ENCODE assay signal across 8 mouse cellular contexts in genomic region chr7:25477752-25478093, GRCm38 (mm10). TPM values are rescaled to one million over a fixed set of nuclear protein-coding genes. Genes with fewer than 3 reads are reported as not detected.
DNase-seq lines count a peak whose midpoint lies in the region; ATAC-seq and TF ChIP-seq lines count a peak whose summit lies in the region.
"Not testable (repeated sequence)": the region's sequence is repeated elsewhere in the genome, so short reads cannot be mapped to it uniquely, and the experiment has no call there.

No protein-coding gene starts in this region.

- not testable (repeated sequence) for H3K9ac ChIP-seq in CH12.LX (ENCODE audit: insufficient read depth, low read depth); embryonic facial prominence, embryonic 15.5 days; heart, embryonic 15.5 days; liver, postnatal 0 days (replicated peaks); stomach, postnatal 0 days (ENCODE audit: low read length)
- H3K9ac ChIP-seq in liver, adult 2 months (ENCODE audit: low read depth, low read length), result peak overlapping the region; percentile 56

- ATAC-seq in embryonic facial prominence, embryonic 15.5 days (ENCODE audit: insufficient number of reproducible peaks, low FRiP score, low TSS enrichment, low read depth), result 0 out of 2 replicates have a peak, but pooled peaks have one; percentile 51
- 0 out of 2 replicates have a peak, but pooled peaks have one; percentile 22 for ATAC-seq in heart, embryonic 15.5 days (replicated peaks; ENCODE audit: insufficient number of reproducible peaks, insufficient read depth, low FRiP score, low read depth)
- peak; percentile 32 for ATAC-seq in liver, postnatal 0 days
- ATAC-seq in megakaryocyte, adult 5-6 weeks (ENCODE audit: poor library complexity, severe bottlenecking), result peak; percentile 61
- ATAC-seq in stomach, postnatal 0 days (ENCODE audit: low FRiP score, low TSS enrichment), result peak; percentile 62

- DNase-seq in CH12.LX (ENCODE audit: extremely low read depth); liver, adult 2 months (ENCODE audit: extremely low read depth, low read depth, low spot score); liver, postnatal 0 days; stomach, postnatal 0 days (ENCODE audit: low spot score): not testable (repeated sequence)

- not testable (repeated sequence) for TF ChIP-seq EP300 in CH12.LX (IDR thresholded peaks at IDR 0.05; ENCODE audit: low read length); liver, postnatal 0 days (IDR thresholded peaks at IDR 0.05; ENCODE audit: low read depth); stomach, postnatal 0 days (optimal IDR thresholded peaks at IDR 0.05)

- H3K4me3 ChIP-seq in CH12.LX (replicated peaks in 1 of 3; ENCODE audit: low read depth in 2 of 3, low read length in 2 of 3, poor library complexity in 1 of 3); embryonic facial prominence, embryonic 15.5 days (replicated peaks); heart, embryonic 15.5 days; liver, adult 2 months (ENCODE audit: insufficient read depth, low read depth, low read length); liver, postnatal 0 days (ENCODE audit: low read depth, low read length); stomach, postnatal 0 days (ENCODE audit: low read depth, low read length): not testable (repeated sequence)
- peak overlapping the region; percentile 29; the same call in 1 of the 2 replicates for H3K4me3 ChIP-seq in small intestine, adult 2 months (ENCODE audit: low read depth, low read length)

- H3K36me3 ChIP-seq in CH12.LX (replicated peaks in 1 of 2; ENCODE audit: control insufficient read depth in 1 of 2, insufficient read depth in 1 of 2, low read length in 1 of 2), result peaks cover 0 to 14% of the 10 kb centered on the region in 2 experiments
- H3K36me3 ChIP-seq in embryonic facial prominence, embryonic 15.5 days; heart, embryonic 15.5 days; liver, adult 2 months (ENCODE audit: control insufficient read depth, insufficient read depth, low read length); liver, postnatal 0 days (replicated peaks; ENCODE audit: insufficient read depth, low read length); stomach, postnatal 0 days (ENCODE audit: control insufficient read depth, insufficient read depth, low read length): not testable (repeated sequence)
- peaks cover 22% of the 10 kb centered on the region for H3K36me3 ChIP-seq in small intestine, adult 2 months (ENCODE audit: control insufficient read depth, insufficient read depth, low read length)

- 72% methylated on average over 2 of the region's 2 CpGs for WGBS in embryonic facial prominence, embryonic 15.5 days
- WGBS in heart, embryonic 15.5 days, result 47% methylated on average over 2 of the region's 2 CpGs
- WGBS in liver, adult 2 months, result 39% methylated on average over 2 of the region's 2 CpGs
- 6% methylated on average over 1 of the region's 2 CpGs for WGBS in liver, postnatal 0 days (ENCODE audit: insufficient replicate concordance)
- 2% methylated on average over 2 of the region's 2 CpGs for WGBS in small intestine, adult 2 months
- 53% methylated on average over 1 of the region's 2 CpGs for WGBS in stomach, postnatal 0 days

- TF ChIP-seq CTCF in CH12.LX (conservative IDR thresholded peaks at IDR 0.05 in 1 of 2, IDR thresholded peaks at IDR 0.05 in 1 of 2; ENCODE audit: low read depth in 2 of 2, low read length in 2 of 2); liver, adult 2 months (IDR thresholded peaks at IDR 0.05; ENCODE audit: low read depth, low read length); liver, postnatal 0 days (IDR thresholded peaks at IDR 0.05; ENCODE audit: low read depth); small intestine, adult 2 months (IDR thresholded peaks at IDR 0.05; ENCODE audit: extremely low read depth, insufficient read length, insufficient replicate concordance, low read depth, low read length); stomach, postnatal 0 days (IDR thresholded peaks at IDR 0.05; ENCODE audit: low read depth): not testable (repeated sequence)

- not testable (repeated sequence) for H3K27me3 ChIP-seq in CH12.LX (replicated peaks); embryonic facial prominence, embryonic 15.5 days; heart, embryonic 15.5 days; liver, adult 2 months (ENCODE audit: control insufficient read depth, insufficient read depth, low read length); liver, postnatal 0 days (ENCODE audit: insufficient read depth, low read length); small intestine, adult 2 months (ENCODE audit: control insufficient read depth, insufficient read depth, low read length); stomach, postnatal 0 days (ENCODE audit: control insufficient read depth, insufficient read depth, low read length)

- TF ChIP-seq POLR2A in CH12.LX (IDR thresholded peaks at IDR 0.05; ENCODE audit: low read depth, low read length); liver, adult 2 months (IDR thresholded peaks at IDR 0.05; ENCODE audit: extremely low read depth, insufficient read depth, low read length); small intestine, adult 2 months (IDR thresholded peaks at IDR 0.05; ENCODE audit: low read depth, low read length): not testable (repeated sequence)

- TF ChIP-seq RAD21 in CH12.LX (IDR thresholded peaks at IDR 0.05; ENCODE audit: low read depth, low read length), result not testable (repeated sequence)

- in situ Hi-C loops in CH12.LX (cut with MboI; ENCODE audit: low pct_ligation_motif_present, low pct_unique_long_range_greater_than_20kb, low sequenced_read_pairs), result loop anchor here (5.0 kb wide), 1 partner anchor 45 kb away; no protein-coding TSS in a partner anchor

- dilution Hi-C loops in CH12.LX (cut with MboI; ENCODE audit: extremely low pct_ligation_motif_present, extremely low pct_unique_long_range_greater_than_20kb, low sequenced_read_pairs), result not testable (repeated sequence)

- not testable (repeated sequence) for H3K9me3 ChIP-seq in CH12.LX (replicated peaks; ENCODE audit: low read length); embryonic facial prominence, embryonic 15.5 days (replicated peaks); heart, embryonic 15.5 days (replicated peaks); liver, postnatal 0 days (ENCODE audit: low read length); stomach, postnatal 0 days (ENCODE audit: control insufficient read depth, low read length)

- H3K79me2 ChIP-seq in CH12.LX (replicated peaks; ENCODE audit: control insufficient read depth, extremely low read depth, insufficient read depth, poor library complexity, severe bottlenecking), result not testable (repeated sequence)
- peaks cover 12% of the 10 kb centered on the region; the same call in 1 of the 2 replicates for H3K79me2 ChIP-seq in liver, adult 2 months (ENCODE audit: control insufficient read depth, insufficient read depth, low read length)

- H3K27ac ChIP-seq in CH12.LX (ENCODE audit: insufficient read depth, low read depth); embryonic facial prominence, embryonic 15.5 days (replicated peaks); heart, embryonic 15.5 days; stomach, postnatal 0 days (replicated peaks): not testable (repeated sequence)
- peak overlapping the region; percentile 95 for H3K27ac ChIP-seq in liver, adult 2 months (replicated peaks; ENCODE audit: insufficient read depth, low read depth, low read length)
- H3K27ac ChIP-seq in liver, postnatal 0 days (ENCODE audit: low read depth), result peak overlapping the region; percentile 85
- peak overlapping the region; percentile 66; the same call in 1 of the 2 replicates for H3K27ac ChIP-seq in small intestine, adult 2 months (ENCODE audit: insufficient read depth, low read depth, low read length)

- peaks cover 4 to 32% of the 10 kb centered on the region in 2 experiments; a peak in 2 of 4 replicates for H3K4me1 ChIP-seq in CH12.LX (ENCODE audit: control insufficient read depth in 1 of 2, insufficient read depth in 2 of 2)
- not testable (repeated sequence) for H3K4me1 ChIP-seq in embryonic facial prominence, embryonic 15.5 days; heart, embryonic 15.5 days (replicated peaks); liver, postnatal 0 days (ENCODE audit: insufficient read depth); small intestine, adult 2 months (ENCODE audit: control insufficient read depth, insufficient read depth, insufficient read length, low read length); stomach, postnatal 0 days (replicated peaks; ENCODE audit: control insufficient read depth, insufficient read depth)
- H3K4me1 ChIP-seq in liver, adult 2 months (ENCODE audit: control insufficient read depth, insufficient read depth, low read length), result peaks cover 16% of the 10 kb centered on the region

- H3K4me2 ChIP-seq in CH12.LX (ENCODE audit: insufficient read depth, low read depth, poor library complexity, severe bottlenecking), result peak overlapping the region; percentile 37; the same call in 1 of the 2 replicates
- not testable (repeated sequence) for H3K4me2 ChIP-seq in embryonic facial prominence, embryonic 15.5 days (replicated peaks); heart, embryonic 15.5 days; stomach, postnatal 0 days (replicated peaks; ENCODE audit: low read depth)
- H3K4me2 ChIP-seq in liver, postnatal 0 days (ENCODE audit: low read depth, low read length), result peak overlapping the region; percentile 63

RNA-seq across cellular contexts. Expression of gene Ceacam1, which starts 0.3 kb away (rescaled TPM):
- total RNA-seq in CH12.LX (2012; rRNA removed), result 3.1 TPM in 2 replicates
- 4.7 and 5.9 TPM in 2 replicates for total RNA-seq in CH12.LX (2014; rRNA removed)
- polyA plus RNA-seq in CH12.LX (2012; ENCODE audit: insufficient read length, low read depth), result 19.2 and 25.1 TPM in 2 replicates
- polyA plus RNA-seq in embryonic facial prominence, embryonic 15.5 days (2015; fragmentation: Nextera tagmentation; extraction: Ambion mirVana), result 6.7 and 7.1 TPM in 2 replicates
- polyA plus RNA-seq in heart, embryonic 15.5 days (2015; fragmentation: Nextera tagmentation; extraction: Ambion mirVana), result 3.0 and 4.4 TPM in 2 replicates
- 45.5 and 59.6 TPM in 2 replicates for total RNA-seq in liver, adult 2 months (2014; rRNA removed)
- polyA plus RNA-seq in liver, adult 2 months (2012; rRNA removed), result 84.8 and 87.9 TPM in 2 replicates
- polyA plus RNA-seq in liver, postnatal 0 days (2015; fragmentation: Nextera tagmentation; extraction: Ambion mirVana), result 24.3 and 27.3 TPM in 2 replicates
- 309 and 334 TPM in 2 replicates for total RNA-seq in megakaryocyte, adult 5-6 weeks (2015)
- 89.9 and 122 TPM in 2 replicates for total RNA-seq in megakaryocyte, adult 5-6 weeks (2017)
- polyA plus RNA-seq in small intestine, adult 2 months (2012; rRNA removed), result 133 and 320 TPM in 2 replicates
- 16.7 and 25.7 TPM in 2 replicates for polyA plus RNA-seq in stomach, postnatal 0 days (2015; fragmentation: Nextera tagmentation; extraction: Ambion mirVana)
